Mouse (Mus musculus) small intestine, adult 2 months (tissue): ENCODE results near the gene Rerg. TPM values are rescaled to one million over a fixed set of nuclear protein-coding genes. Genes with fewer than 3 reads are reported as not detected.

ENCODE experiments used
- H3K27ac ChIP-seq: fragments of 200-500 bp; 2 replicates; pipeline ENCODE4 v1.5.1; 2012; ENCODE audit warnings: low read depth, low read length, control low read depth, inconsistent platforms; ENCODE audit not compliant: insufficient read depth
- H3K27me3 ChIP-seq: fragments of 200-500 bp; 2 replicates; pipeline ENCODE4 v1.6.1; 2012; ENCODE audit warnings: mild to moderate bottlenecking, moderate library complexity, low read length, inconsistent platforms; ENCODE audit not compliant: control insufficient read depth, insufficient read depth
- H3K36me3 ChIP-seq: fragments of 200-500 bp; 2 replicates; pipeline ENCODE4 v1.6.1; 2012; ENCODE audit warnings: mild to moderate bottlenecking, low read length, control low read depth, inconsistent platforms; ENCODE audit not compliant: control insufficient read depth, insufficient read depth
- H3K4me1 ChIP-seq: fragments of 200-500 bp; 2 replicates; pipeline ENCODE4 v1.6.1; 2012; ENCODE audit warnings: low read length, inconsistent platforms, mixed read lengths; ENCODE audit not compliant: control insufficient read depth, insufficient read depth, insufficient read length
- H3K4me3 ChIP-seq: fragments of 200-500 bp; 2 replicates; pipeline ENCODE4 v1.5.1; 2012; ENCODE audit warnings: low read depth, mild to moderate bottlenecking, control low read depth, inconsistent platforms, low read length, moderate library complexity
- CTCF ChIP-seq: fragments of 200-500 bp; IDR thresholded peaks from 2 replicates; pipeline ENCODE4 v1.5.1; 2012; ENCODE audit warnings: low read depth, mild to moderate bottlenecking, control low read depth, inconsistent platforms, low read length, moderate library complexity, mixed read lengths; ENCODE audit not compliant: insufficient replicate concordance, insufficient read length; ENCODE audit errors: extremely low read depth
- POLR2A ChIP-seq: fragments of 200-500 bp; IDR thresholded peaks from 2 replicates; pipeline ENCODE4 v1.6.1; 2012; ENCODE audit warnings: low read depth, mild to moderate bottlenecking, control low read depth, inconsistent platforms, low read length, moderate library complexity
- WGBS: fragments of 180-500 bp; shearing (Covaris S2); methylation state at CpG from one replicate; pipeline ENCODE4 v1.1.7; 2018; 5-methylcytosine and 5-hydroxymethylcytosine counted together
- polyA plus RNA-seq: library from polyadenylated mRNA; depleted of rRNA; stranded (reverse); fragments of >200 nt; gene quantifications from 2 replicates; pipeline ENCODE4 v1.2.3, GENCODE M21; 2012

The Rerg gene
- polyA plus RNA-seq, 1 experiment, result 3.4 TPM

- Histone ChIP-seq H3K4me1 (no peaks in the 10 kb centered on the region), H3K27ac (no peak overlapping the region), H3K36me3 (no peaks in the 10 kb centered on the region), H3K27me3 (no peaks in the 10 kb centered on the region), H3K4me3 (no peak overlapping the region)
- WGBS, result 70% methylated on average over 3 of the region's 3 CpGs
- TF ChIP-seq POLR2A, result no peak
- TF ChIP-seq CTCF, result no peak
Observed at GRCm38 (mm10) chr6:137187426-137187825, 17.1 kb upstream of the Rerg start.

GRCm38 (mm10) chr6:137180636-137181035, 10.3 kb upstream of the Rerg start:
- Histone ChIP-seq H3K27me3 (no peaks in the 10 kb centered on the region), H3K27ac (no peak overlapping the region), H3K4me3 (no peak overlapping the region), H3K4me1 (no peaks in the 10 kb centered on the region), H3K36me3 (no peaks in the 10 kb centered on the region)
- TF ChIP-seq POLR2A (no peak), CTCF (no peak)
- WGBS, result 81% methylated on average over 6 of the region's 6 CpGs

DNA sequence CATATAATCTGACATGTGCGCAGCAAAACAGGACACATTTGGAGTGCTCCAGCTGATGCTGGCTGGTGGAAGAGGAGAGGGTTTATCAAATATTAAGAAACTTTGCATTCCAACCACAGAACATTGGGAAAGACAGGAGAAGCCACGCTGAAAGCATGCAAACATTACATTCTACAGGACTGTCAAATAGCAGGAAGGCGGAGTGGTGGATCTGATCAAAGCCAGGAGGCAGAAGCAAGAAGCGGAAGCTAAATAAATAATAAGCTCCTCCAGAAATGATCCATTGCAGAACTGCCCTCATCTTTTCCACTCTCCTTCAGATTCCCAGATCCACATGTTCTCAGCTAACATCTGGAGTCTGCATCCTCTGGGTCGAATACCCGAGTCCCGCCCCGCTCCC, 9.8 kb upstream of the Rerg start:
- no peaks in the 10 kb centered on the region for H3K4me1 ChIP-seq
- 51% methylated on average over 8 of the region's 8 CpGs for WGBS
- no peaks in the 10 kb centered on the region for H3K27me3 ChIP-seq
- no peak overlapping the region for H3K4me3 ChIP-seq
- TF ChIP-seq POLR2A (no peak), CTCF (no peak)
- H3K36me3 ChIP-seq, result no peaks in the 10 kb centered on the region
- H3K27ac ChIP-seq, result no peak overlapping the region

- H3K4me1 ChIP-seq, result no peaks in the 10 kb centered on the region
- H3K36me3 ChIP-seq, result no peaks in the 10 kb centered on the region
- no peaks in the 10 kb centered on the region for H3K27me3 ChIP-seq
- TF ChIP-seq POLR2A (no peak), CTCF (no peak)
- 76% methylated on average over 3 of the region's 3 CpGs for WGBS
- no peak overlapping the region for H3K27ac ChIP-seq
- H3K4me3 ChIP-seq, result no peak overlapping the region
Observed at GRCm38 (mm10) chr6:137179026-137179425, 8.7 kb upstream of the Rerg start.

DNA sequence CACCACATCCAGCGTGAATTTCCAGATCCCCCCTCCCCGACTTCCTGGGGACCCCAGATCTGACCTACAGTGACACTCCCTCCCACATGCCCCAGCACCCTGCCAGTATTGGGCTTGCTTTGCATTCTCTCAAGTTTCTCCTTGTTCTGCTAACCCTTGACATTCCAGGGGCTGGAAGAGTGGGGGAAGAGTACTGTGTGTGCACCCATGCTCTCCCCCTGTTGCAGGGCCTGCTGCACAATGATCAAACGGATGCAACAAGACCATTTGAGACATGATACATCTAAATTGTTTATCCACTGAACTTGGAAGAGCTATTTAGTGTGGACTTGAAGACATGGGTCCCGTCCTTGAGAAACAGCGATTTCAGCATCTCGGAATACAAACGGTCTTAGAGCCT, 349 bp upstream of the Rerg start:
- TF ChIP-seq CTCF (no peak), POLR2A (no peak)
- Histone ChIP-seq H3K27me3 (0 out of 2 replicates have a peak, but pooled peaks cover 7% of the 10 kb centered on the region), H3K27ac (no peak overlapping the region), H3K4me1 (peaks cover 5% of the 10 kb centered on the region; the same call in 1 of the 2 replicates), H3K4me3 (no peak overlapping the region), H3K36me3 (no peaks in the 10 kb centered on the region)
- WGBS, result 57% methylated on average over 7 of the region's 7 CpGs

- Histone ChIP-seq H3K4me3 (peak overlapping the region; percentile 64), H3K36me3 (no peaks in the 10 kb centered on the region), H3K27me3 (0 out of 2 replicates have a peak, but pooled peaks cover 7% of the 10 kb centered on the region), H3K4me1 (peaks cover 5% of the 10 kb centered on the region; the same call in 1 of the 2 replicates), H3K27ac (no peak overlapping the region)
- WGBS, result 2% methylated on average over 53 of the region's 53 CpGs
- TF ChIP-seq POLR2A (no peak), CTCF (peak; percentile 83)
Observed at GRCm38 (mm10) chr6:137169171-137169968, 927 bp downstream of the Rerg start.

- 50% methylated on average over 4 of the region's 4 CpGs for WGBS
- H3K4me1 ChIP-seq, result peaks cover 10% of the 10 kb centered on the region
- H3K27me3 ChIP-seq, result 0 out of 2 replicates have a peak, but pooled peaks cover 7% of the 10 kb centered on the region
- H3K4me3 ChIP-seq, result no peak overlapping the region
- no peak overlapping the region for H3K27ac ChIP-seq
- H3K36me3 ChIP-seq, result no peaks in the 10 kb centered on the region
- TF ChIP-seq POLR2A (no peak), CTCF (no peak)
Observed at GRCm38 (mm10) chr6:137166843-137167242, 3.5 kb downstream of the Rerg start.

DNA sequence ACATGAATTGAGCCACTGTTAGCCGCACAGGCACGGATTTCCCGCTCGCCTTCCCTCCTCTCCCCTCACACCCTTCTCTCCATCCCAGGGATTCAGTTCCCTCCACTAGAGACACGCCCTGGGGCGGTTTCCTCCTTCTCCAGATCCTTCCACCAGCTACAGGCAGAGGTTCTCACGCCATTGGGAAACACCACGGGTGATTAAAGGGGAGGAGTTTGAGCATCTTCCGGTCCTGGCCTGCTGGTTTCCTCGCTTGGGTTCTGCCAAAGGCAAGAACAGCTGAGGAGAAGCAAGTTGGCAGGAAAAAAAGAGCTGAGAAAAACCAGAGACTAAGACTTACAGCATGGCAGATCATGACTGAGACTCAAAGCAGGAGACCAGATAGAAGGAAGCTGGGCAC, 6.7 kb downstream of the Rerg start:
- TF ChIP-seq CTCF, result no peak
- Histone ChIP-seq H3K27ac (no peak overlapping the region), H3K4me3 (no peak overlapping the region), H3K4me1 (peaks cover 11% of the 10 kb centered on the region; the same call in 1 of the 2 replicates), H3K27me3 (no peaks in the 10 kb centered on the region), H3K36me3 (no peaks in the 10 kb centered on the region)
- WGBS, result 66% methylated on average over 10 of the region's 10 CpGs
